In genomic region chr12:21418083-21418482, GRCm38 (mm10) we compare ENCODE assay signal across 8 mouse cellular contexts. TPM values are rescaled to one million over a fixed set of nuclear protein-coding genes. Genes with fewer than 3 reads are reported as not detected.
DNase-seq lines count a peak whose midpoint lies in the region; ATAC-seq and TF ChIP-seq lines count a peak whose summit lies in the region.

No protein-coding gene starts in this region.

- H3K27me3 ChIP-seq in kidney, postnatal 0 days (ENCODE audit: insufficient read depth, low read length): no peaks in the 10 kb centered on the region
- no peaks in the 10 kb centered on the region for H3K27me3 ChIP-seq in embryonic facial prominence, embryonic 12.5 days
- H3K27me3 ChIP-seq in intestine, embryonic 16.5 days (replicated peaks; ENCODE audit: control insufficient read depth, insufficient read depth, low read length): no peaks in the 10 kb centered on the region
- H3K27me3 ChIP-seq in neural tube, embryonic 13.5 days: no peaks in the 10 kb centered on the region

- H3K4me1 ChIP-seq in kidney, postnatal 0 days (replicated peaks; ENCODE audit: insufficient read depth, low read length): 0 out of 2 replicates have a peak, but pooled peaks cover 5% of the 10 kb centered on the region
- peaks cover 14% of the 10 kb centered on the region; the same call in 1 of the 2 replicates for H3K4me1 ChIP-seq in embryonic facial prominence, embryonic 12.5 days
- peaks cover 20% of the 10 kb centered on the region for H3K4me1 ChIP-seq in intestine, embryonic 16.5 days (ENCODE audit: control insufficient read depth, insufficient read depth, low read length)
- peaks cover 32% of the 10 kb centered on the region for H3K4me1 ChIP-seq in neural tube, embryonic 13.5 days (replicated peaks)

- DNase-seq in kidney, postnatal 0 days (ENCODE audit: low spot score): no peak
- DNase-seq in kidney, adult 11 months: no peak
- DNase-seq in right cerebral cortex, postnatal 14 days: no peak
- DNase-seq in urinary bladder, adult 2 months (ENCODE audit: low spot score): no peak
- DNase-seq in layer of hippocampus, adult 8-10 months (ENCODE audit: low spot score in 2 of 2): no peak

- H3K9ac ChIP-seq in kidney, postnatal 0 days (ENCODE audit: low read depth, low read length): peak overlapping the region; percentile 54; the same call in 1 of the 2 replicates
- H3K9ac ChIP-seq in embryonic facial prominence, embryonic 12.5 days: peak overlapping the region; percentile 95
- peak overlapping the region; percentile 66 for H3K9ac ChIP-seq in intestine, embryonic 16.5 days (ENCODE audit: low read depth, low read length)
- H3K9ac ChIP-seq in neural tube, embryonic 13.5 days: peak overlapping the region; percentile 81

- peak overlapping the region; percentile 73 for H3K27ac ChIP-seq in kidney, postnatal 0 days
- H3K27ac ChIP-seq in embryonic facial prominence, embryonic 12.5 days: peak overlapping the region; percentile 76
- peak overlapping the region; percentile 80 for H3K27ac ChIP-seq in intestine, embryonic 16.5 days (ENCODE audit: low read length)
- H3K27ac ChIP-seq in neural tube, embryonic 13.5 days (replicated peaks): peak overlapping the region; percentile 95

- H3K4me2 ChIP-seq in kidney, postnatal 0 days (ENCODE audit: low read length): peak overlapping the region; percentile 66
- H3K4me2 ChIP-seq in embryonic facial prominence, embryonic 12.5 days (replicated peaks): peak overlapping the region; percentile 57
- H3K4me2 ChIP-seq in intestine, embryonic 16.5 days (ENCODE audit: low read depth, low read length): peak overlapping the region; percentile 57
- peak overlapping the region; percentile 59 for H3K4me2 ChIP-seq in neural tube, embryonic 13.5 days

- WGBS in kidney, postnatal 0 days: 5% methylated on average over 10 of the region's 10 CpGs
- 5% methylated on average over 10 of the region's 10 CpGs for WGBS in embryonic facial prominence, embryonic 12.5 days
- WGBS in intestine, embryonic 16.5 days: 4% methylated on average over 10 of the region's 10 CpGs
- WGBS in neural tube, embryonic 13.5 days: 5% methylated on average over 10 of the region's 10 CpGs

- H3K4me3 ChIP-seq in kidney, postnatal 0 days (replicated peaks; ENCODE audit: low read depth, low read length): peak overlapping the region; percentile 94
- peak overlapping the region; percentile 83 for H3K4me3 ChIP-seq in embryonic facial prominence, embryonic 12.5 days
- H3K4me3 ChIP-seq in intestine, embryonic 16.5 days (ENCODE audit: low read length): peak overlapping the region; percentile 89
- peak overlapping the region; percentile 93 for H3K4me3 ChIP-seq in neural tube, embryonic 13.5 days

- H3K9me3 ChIP-seq in kidney, postnatal 0 days (replicated peaks; ENCODE audit: low read length): no peaks in the 10 kb centered on the region
- peaks cover 4% of the 10 kb centered on the region for H3K9me3 ChIP-seq in embryonic facial prominence, embryonic 12.5 days
- H3K9me3 ChIP-seq in intestine, embryonic 16.5 days (ENCODE audit: control insufficient read depth, low read length): no peaks in the 10 kb centered on the region
- peaks cover 4% of the 10 kb centered on the region for H3K9me3 ChIP-seq in neural tube, embryonic 13.5 days

- no peak for TF ChIP-seq CTCF in kidney, postnatal 0 days (IDR thresholded peaks at IDR 0.05; ENCODE audit: low read depth)

- H3K36me3 ChIP-seq in kidney, postnatal 0 days (ENCODE audit: insufficient read depth, low read length): 0 out of 2 replicates have a peak, but pooled peaks cover 4% of the 10 kb centered on the region
- H3K36me3 ChIP-seq in embryonic facial prominence, embryonic 12.5 days: peaks cover 20% of the 10 kb centered on the region
- peaks cover 3% of the 10 kb centered on the region; the same call in 1 of the 2 replicates for H3K36me3 ChIP-seq in intestine, embryonic 16.5 days (ENCODE audit: control insufficient read depth, insufficient read depth, low read length)
- peaks cover 20% of the 10 kb centered on the region for H3K36me3 ChIP-seq in neural tube, embryonic 13.5 days

- no peak for ATAC-seq in kidney, postnatal 0 days (replicated peaks; ENCODE audit: low FRiP score, low read depth)
- no peak for ATAC-seq in embryonic facial prominence, embryonic 12.5 days (ENCODE audit: insufficient number of reproducible peaks, insufficient read depth, low FRiP score, low TSS enrichment)
- ATAC-seq in intestine, embryonic 16.5 days: no peak
- no peak for ATAC-seq in neural tube, embryonic 13.5 days (ENCODE audit: low read depth)

RNA-seq across cellular contexts. Expression of gene Ywhaq, which starts 0.6 kb away (rescaled TPM):
- 621 and 692 TPM in 2 replicates for polyA plus RNA-seq in kidney, postnatal 0 days (2015; fragmentation: Nextera tagmentation; extraction: Ambion mirVana)
- 875 and 900 TPM in 2 replicates for polyA plus RNA-seq in embryonic facial prominence, embryonic 12.5 days (2016; fragmentation: Nextera tagmentation; extraction: Ambion mirVana)
- 497 and 562 TPM in 2 replicates for polyA plus RNA-seq in intestine, embryonic 16.5 days (2015; fragmentation: Nextera tagmentation; extraction: Ambion mirVana)
- polyA plus RNA-seq in neural tube, embryonic 13.5 days (2015; fragmentation: Nextera tagmentation; extraction: Ambion mirVana): 1,143 and 1,197 TPM in 2 replicates
- 195 and 205 TPM in 2 replicates for polyA plus RNA-seq in urinary bladder, adult 2 months (2012; rRNA removed)
- total RNA-seq in layer of hippocampus, adult 8-10 months (2022): 100 to 1,000 TPM; 351 to 430 (median 396) TPM

RNA-seq across cellular contexts. Expression of gene Adam17, which starts 44.7 kb away (rescaled TPM):
- polyA plus RNA-seq in kidney, postnatal 0 days (2015; fragmentation: Nextera tagmentation; extraction: Ambion mirVana): 34.6 and 35.0 TPM in 2 replicates
- polyA plus RNA-seq in embryonic facial prominence, embryonic 12.5 days (2016; fragmentation: Nextera tagmentation; extraction: Ambion mirVana): 43.6 and 44.7 TPM in 2 replicates
- polyA plus RNA-seq in intestine, embryonic 16.5 days (2015; fragmentation: Nextera tagmentation; extraction: Ambion mirVana): 27.6 and 28.4 TPM in 2 replicates
- polyA plus RNA-seq in neural tube, embryonic 13.5 days (2015; fragmentation: Nextera tagmentation; extraction: Ambion mirVana): 22.0 and 23.1 TPM in 2 replicates
- polyA plus RNA-seq in urinary bladder, adult 2 months (2012; rRNA removed): 26.5 and 28.8 TPM in 2 replicates
- 10 to 100 TPM; 18.5 to 21.0 (median 19.5) TPM for total RNA-seq in layer of hippocampus, adult 8-10 months (2022)
